Mouse (Mus musculus): ENCODE measurements around the gene Klrk1.
"Not testable (repeated sequence)": the region's sequence is repeated elsewhere in the genome, so short reads cannot be mapped to it uniquely, and the experiment has no call there.

The Klrk1 gene

DNA sequence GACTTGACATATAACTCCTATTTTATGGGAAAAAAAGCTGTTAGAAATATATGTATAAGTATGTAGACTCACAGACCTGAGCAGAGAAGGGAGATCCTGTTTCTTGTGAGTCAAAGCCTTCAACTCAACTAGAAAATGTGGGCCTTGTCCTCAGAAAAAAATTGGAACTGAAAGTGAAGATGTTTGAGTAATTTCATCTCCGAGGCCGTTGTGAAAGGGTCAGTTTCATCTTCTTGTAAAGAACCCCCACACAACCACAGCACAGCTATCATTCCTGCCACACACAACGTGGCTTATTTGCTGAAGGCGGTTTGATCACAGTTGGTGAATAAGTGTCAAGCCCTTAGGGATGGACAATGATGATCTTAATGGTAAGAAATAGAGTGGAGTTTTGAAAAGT, at the start of gene Klrk1:
Gene Klrk1, minus strand, starts transcription at position 130 of the 400 bp plus-strand sequence.
- DNase-seq (ENCODE audit: low spot score): no peak

DNA sequence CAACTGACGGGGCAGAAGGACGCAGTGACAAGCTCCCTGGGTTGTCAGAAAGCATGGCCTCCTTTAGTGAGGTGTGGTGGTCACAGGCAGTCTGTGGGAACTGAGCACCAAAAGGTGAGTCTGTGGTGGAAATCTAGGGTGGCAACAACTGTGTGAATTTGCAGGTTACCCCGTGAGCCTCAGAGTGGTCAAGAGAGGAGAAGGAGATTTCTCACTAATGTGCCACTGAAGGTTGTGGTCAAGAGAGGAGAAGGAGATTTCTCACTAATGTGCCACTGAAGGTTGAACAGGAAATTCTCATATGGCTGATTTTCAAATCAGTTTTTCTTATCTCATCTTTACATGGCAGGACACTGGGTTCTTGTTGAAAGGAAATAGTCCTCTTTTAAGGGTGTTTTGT, 37.6 kb upstream of the Klrk1 start:
- DNase-seq (ENCODE audit: low spot score): not testable (repeated sequence)

DNA sequence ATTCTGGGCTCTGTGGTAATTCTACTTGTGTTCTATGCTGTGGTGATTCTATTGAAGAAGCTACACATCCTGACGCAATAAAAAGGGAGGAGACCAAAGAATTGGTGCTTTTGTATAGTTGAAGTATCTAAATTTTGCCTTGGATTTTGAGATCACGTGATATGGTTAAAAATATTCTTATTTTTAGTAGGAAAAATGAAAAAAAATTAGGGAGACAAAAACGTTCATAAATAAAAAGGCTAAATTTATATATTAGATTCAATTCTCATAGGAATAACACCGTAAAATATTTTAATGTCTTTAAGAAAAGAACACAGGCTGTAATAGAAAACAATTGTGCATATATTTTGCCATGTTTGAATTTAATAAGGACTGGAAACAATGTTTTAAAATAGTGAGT, 36.9 kb upstream of the Klrk1 start, which contains the start of gene Klrc2:
Gene Klrc2, minus strand, starts transcription at position 101 of the 400 bp plus-strand sequence.
- not testable (repeated sequence) for DNase-seq (ENCODE audit: low spot score)

DNA sequence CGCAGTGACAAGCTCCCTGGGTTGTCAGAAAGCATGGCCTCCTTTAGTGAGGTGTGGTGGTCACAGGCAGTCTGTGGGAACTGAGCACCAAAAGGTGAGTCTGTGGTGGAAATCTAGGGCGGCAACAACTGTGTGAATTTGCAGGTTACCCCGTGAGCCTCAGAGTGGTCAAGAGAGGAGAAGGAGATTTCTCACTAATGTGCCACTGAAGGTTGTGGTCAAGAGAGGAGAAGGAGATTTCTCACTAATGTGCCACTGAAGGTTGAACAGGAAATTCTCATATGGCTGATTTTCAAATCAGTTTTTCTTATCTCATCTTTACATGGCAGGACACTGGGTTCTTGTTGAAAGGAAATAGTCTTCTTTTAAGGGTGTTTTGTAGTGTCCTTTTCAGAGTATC, 20.4 kb upstream of the Klrk1 start:
- DNase-seq (ENCODE audit: low spot score): not testable (repeated sequence)

DNA sequence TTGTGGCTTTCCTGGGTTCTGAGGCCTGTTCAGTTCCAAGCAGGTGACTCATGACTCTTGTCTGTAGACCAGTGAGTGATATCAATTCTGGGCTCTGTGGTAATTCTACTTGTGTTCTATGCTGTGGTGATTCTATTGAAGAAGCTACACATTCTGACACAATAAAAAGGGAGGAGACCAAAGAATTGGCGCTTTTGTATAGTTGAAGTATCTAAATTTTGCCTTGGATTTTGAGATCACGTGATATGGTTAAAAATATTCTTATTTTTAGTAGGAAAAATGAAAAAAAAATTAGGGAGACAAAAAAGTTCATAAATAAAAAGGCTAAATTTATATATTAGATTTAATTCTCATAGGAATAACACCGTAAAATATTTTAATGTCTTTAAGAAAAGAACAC, 19.6 kb upstream of the Klrk1 start, which contains the start of gene Klrc3:
Gene Klrc3, minus strand, starts transcription at position 101 of the 400 bp plus-strand sequence.
- DNase-seq (ENCODE audit: low spot score): not testable (repeated sequence)

DNA sequence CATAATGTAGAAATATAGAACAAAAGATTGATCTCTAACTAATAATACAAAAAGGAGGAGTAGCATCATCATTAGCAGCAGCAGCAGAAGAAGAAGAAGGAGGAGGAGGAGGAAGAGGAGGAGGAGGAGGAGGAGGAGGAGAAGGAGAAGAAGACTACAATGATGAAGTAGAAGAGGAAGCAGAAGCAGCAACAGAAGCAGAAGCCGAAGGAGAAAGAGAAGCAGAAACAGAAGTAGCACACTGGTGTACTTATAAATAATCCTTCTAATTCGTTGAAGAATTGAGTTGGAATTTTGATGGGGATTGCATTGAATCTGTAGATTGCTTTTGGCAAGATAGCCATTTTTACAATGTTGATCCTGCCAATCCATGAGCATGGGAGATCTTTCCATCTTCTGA, 7.4 kb upstream of the Klrk1 start:
- not testable (repeated sequence) for DNase-seq (ENCODE audit: low spot score)

DNA sequence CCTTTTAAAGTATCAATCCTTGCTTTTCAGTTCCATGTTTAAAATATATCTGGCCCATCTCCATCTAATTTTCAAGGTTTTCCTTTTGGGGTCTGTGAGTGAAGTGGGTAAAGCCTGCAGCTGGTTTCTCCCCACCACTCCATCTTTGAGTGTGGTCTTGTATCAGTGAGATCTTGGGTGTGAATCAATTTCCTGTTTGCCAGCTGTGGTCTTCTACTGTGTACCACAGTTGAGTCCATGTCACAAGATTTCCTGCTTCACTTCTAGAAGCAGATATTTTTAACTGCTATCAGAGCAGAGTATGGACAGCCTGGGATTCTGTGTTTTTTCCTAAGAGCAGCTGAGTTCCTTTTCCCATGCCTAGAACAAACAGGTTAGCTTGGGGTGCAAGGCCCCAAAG, 15.3 kb downstream of the Klrk1 start:
- DNase-seq (ENCODE audit: low spot score): no peak

DNA sequence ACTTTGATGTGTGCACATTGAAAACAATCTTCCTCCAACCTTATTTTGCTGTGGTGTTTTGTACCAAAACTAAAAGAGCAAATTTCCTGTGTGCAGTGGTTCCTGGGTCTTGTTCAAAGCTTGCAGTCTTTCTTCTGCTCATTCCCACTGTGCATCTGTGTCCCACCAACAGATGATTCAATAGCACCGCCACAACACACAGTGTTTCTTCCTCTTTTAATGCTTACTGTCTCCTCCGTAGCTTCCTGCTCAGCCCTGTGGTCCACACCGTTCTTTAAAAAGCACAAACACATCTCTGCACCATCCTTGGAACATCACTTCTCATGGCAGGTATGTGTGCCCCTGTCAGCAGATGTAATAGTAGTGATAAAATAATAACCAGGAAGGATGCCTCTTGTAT, 32.2 kb downstream of the Klrk1 start, which contains the start of gene Klrd1:
Gene Klrd1, plus strand, starts transcription at position 275 of the 400 bp plus-strand sequence.
- DNase-seq (ENCODE audit: low spot score): no peak

DNA sequence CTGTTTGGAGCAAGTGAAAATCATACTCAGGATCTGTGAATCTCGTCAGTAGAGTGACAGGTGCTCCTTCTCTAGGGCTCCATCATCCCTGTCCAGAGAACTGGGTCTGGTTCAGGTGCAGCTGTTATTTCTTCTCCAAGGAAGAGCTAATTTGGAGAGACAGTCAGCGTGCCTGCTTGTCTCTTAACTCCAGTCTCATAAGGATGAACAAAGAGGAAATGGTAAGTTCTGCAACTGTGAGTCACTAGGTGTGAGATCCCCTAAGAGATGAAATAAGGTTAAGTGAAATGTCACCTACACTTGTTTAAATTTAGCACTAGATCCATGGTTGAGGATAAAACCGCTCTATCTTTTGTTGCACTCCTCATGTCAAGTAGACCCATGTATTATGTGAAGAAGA, 40.6 kb downstream of the Klrk1 start:
- DNase-seq (ENCODE audit: low spot score): no peak

DNA sequence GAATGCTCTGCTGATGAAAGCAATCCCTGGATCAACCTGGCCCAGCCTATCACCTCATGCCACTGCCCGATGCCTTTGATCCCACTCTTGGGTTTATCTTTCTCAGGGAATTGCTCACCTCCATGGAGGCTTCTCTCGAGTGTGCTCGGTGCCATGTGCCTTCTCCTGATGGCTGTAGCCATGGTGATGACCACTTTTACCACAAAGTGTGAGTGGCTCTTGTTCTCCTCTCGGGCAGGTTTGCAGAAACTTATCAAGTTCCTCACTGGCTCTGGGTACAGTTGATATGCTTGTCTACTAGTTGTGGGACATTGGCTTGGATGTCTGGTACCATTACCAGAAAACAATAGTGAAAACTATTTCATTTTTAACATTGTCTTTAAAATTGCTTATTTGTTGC, 41.8 kb downstream of the Klrk1 start:
- DNase-seq (ENCODE audit: low spot score): no peak

DNA sequence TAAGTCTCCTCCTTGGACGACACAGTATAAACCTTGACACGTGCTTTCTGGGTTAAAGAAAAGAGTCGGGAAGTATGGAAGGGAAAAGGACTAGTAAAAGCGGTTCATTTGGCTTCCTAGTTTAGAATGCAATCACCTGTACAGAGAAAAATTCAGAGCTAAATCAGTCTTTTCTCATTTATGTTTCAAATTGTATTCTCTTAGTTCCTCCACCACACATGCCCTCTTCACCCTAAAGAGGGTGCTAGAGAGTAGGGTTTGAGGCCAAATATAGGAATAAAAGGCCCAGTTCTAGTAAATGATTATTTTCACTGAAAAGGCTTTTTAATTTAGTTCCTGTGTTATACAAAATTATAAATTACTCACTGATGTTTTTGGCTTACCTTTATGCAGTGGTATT, 42.4 kb downstream of the Klrk1 start:
- no peak for DNase-seq (ENCODE audit: low spot score)

DNA sequence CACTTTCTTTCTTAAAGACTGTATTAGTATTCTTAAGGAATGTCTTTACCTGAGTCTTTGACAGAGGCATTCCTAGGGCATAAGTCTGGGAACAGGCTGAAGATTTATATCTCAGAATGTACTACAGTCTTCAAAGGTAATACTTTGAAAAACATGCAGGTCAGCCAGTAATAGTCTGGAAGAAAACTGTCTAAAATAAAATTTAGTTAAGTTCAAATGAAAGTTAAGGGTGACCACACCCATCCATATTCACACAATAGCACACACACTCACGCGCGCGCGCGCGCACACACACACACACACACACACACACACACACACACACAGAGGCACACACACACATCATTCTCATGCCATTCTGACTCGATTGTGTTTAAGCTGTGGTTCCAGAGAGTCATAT, 46.1 kb downstream of the Klrk1 start, which contains the start of gene Klre1:
Gene Klre1, plus strand, starts transcription at position 301 of the 400 bp plus-strand sequence.
- DNase-seq (ENCODE audit: low spot score): no peak

DNA sequence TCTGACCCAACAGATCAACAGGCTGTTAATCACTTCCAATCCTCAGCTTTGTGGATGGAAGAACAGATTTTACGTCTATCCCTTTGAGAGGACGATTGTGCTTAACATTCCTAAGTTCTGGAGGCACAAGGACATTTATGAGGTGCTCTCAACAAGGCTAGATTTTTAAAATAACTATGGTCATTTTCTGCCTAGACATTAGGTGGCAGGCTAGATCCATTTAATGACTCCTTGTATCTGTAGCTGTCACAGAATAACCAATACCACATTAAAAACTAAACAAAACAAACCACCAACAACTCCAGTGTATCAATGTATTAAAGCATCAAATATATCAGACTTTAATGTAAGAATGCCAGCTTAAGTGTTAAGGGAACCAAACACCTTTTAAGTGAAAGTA, 48.3 kb downstream of the Klrk1 start:
- DNase-seq (ENCODE audit: low spot score): no peak

DNA sequence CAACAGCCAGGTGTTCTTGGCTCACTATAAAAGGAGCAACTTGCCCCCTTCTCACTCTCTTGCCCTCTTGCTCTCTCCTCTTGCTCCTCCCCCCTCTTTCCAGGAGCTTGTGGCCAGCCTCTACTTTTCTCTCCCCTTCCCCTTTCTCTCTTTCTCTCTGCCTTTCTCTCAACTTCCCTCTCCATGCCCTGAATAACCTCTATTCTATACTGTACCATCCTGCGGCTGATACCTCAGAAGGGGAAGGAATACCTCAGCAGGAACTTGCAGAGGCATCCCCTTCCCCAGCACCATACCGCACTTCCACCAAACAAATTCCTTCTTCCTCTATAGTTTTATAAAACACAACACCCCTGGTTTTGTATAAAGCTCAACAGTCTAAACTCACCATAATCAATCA, 58.4 kb downstream of the Klrk1 start:
- no peak for DNase-seq (ENCODE audit: low spot score)
